Mouse (Mus musculus) kidney, adult 2 months (tissue): Measurements from ENCODE around the gene Acsbg1.
"Not testable (repeated sequence)": the region's sequence is repeated elsewhere in the genome, so short reads cannot be mapped to it uniquely, and the experiment has no call there.

Experiments used
- CTCF ChIP-seq: fragments of 200-500 bp; conservative IDR thresholded peaks from 2 replicates; pipeline ENCODE4 v1.5.1; 2011; ENCODE audit warnings: low read depth, mild to moderate bottlenecking, control low read depth, low read length, moderate library complexity, mixed read lengths; ENCODE audit not compliant: insufficient read depth, insufficient read length
- POLR2A ChIP-seq: fragments of 200-500 bp; IDR thresholded peaks from one replicate; pipeline ENCODE4 v1.6.1; 2011; ENCODE audit warnings: low read depth, low read length, control low read depth

GRCm38 (mm10) chr9:54690697-54691096, 29.0 kb upstream of the Acsbg1 start:
- TF ChIP-seq POLR2A, CTCF: not testable (repeated sequence)
